Mouse (Mus musculus): Measurements from ENCODE around the gene Naif1. TPM values are rescaled to one million over a fixed set of nuclear protein-coding genes. Genes with fewer than 3 reads are reported as not detected.
"Not testable (repeated sequence)": the region's sequence is repeated elsewhere in the genome, so short reads cannot be mapped to it uniquely, and the experiment has no call there.

Naif1 gene
- total and polyA plus RNA-seq, 3 experiments, result 2.7 to 6.5 (median 3.5) TPM

DNA sequence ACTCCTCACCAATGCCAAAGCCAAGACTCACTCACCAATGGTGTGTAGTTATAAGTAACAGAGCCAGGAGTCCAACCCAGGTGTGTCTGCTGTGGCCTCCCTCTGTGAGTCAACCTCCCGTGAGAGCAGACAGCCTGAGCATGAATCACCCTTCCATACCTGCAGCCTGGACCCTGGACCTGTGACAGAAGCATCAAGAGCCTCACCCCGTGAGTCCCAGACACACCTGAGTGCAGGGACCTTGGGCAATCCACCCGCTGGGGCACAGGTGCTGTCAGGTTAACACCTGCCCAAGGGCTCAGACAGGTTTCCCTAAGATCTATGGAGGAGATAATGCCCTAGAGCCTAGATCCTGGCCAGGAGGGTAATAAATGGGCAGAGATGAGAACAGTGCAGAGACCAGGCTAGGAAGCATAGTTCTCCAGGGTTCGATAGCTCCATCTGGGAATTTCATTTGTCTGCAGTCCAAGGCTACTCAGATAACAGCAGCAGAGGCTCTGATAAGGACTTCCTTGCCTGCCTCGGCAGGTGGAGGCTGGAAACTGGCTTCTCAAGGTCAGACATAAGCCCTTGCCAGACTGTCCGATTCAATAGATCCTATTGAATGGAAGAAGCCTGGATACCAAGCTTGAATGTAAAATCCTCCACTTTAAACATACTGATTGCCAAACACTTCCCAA lies 20.9 kb downstream of the Naif1 start:
- dilution Hi-C loops (cut with MboI; ENCODE audit: extremely low pct_ligation_motif_present, extremely low pct_unique_long_range_greater_than_20kb, low sequenced_read_pairs), result no loop called here
- no peak for TF ChIP-seq TCF12 (IDR thresholded peaks at IDR 0.05; ENCODE audit: low read depth, low read length)
- TF ChIP-seq POLR2AphosphoS2 (IDR thresholded peaks at IDR 0.05; ENCODE audit: low read depth, low read length), result no peak
- TF ChIP-seq TBP (conservative IDR thresholded peaks at IDR 0.05; ENCODE audit: low read depth, low read length), result no peak
- no peak for TF ChIP-seq USF1 (IDR thresholded peaks at IDR 0.05; ENCODE audit: low read depth, low read length)
- TF ChIP-seq ZC3H11A (IDR thresholded peaks at IDR 0.05; ENCODE audit: low read depth, low read length), result no peak
- no peak for TF ChIP-seq POLR2A (IDR thresholded peaks at IDR 0.05; ENCODE audit: low read depth, low read length)
- TF ChIP-seq MYC (IDR thresholded peaks at IDR 0.05; ENCODE audit: low read depth, low read length), result no peak
- TF ChIP-seq JUN (IDR thresholded peaks at IDR 0.05; ENCODE audit: insufficient read depth, low read depth, low read length), result no peak
- TF ChIP-seq MEF2A (IDR thresholded peaks at IDR 0.05; ENCODE audit: borderline replicate concordance, low read depth, low read length), result no peak
- TF ChIP-seq IRF4 (IDR thresholded peaks at IDR 0.05; ENCODE audit: low read depth, low read length), result no peak
- TF ChIP-seq CHD1 (IDR thresholded peaks at IDR 0.05; ENCODE audit: low read depth, low read length), result no peak
- TF ChIP-seq RAD21 (IDR thresholded peaks at IDR 0.05; ENCODE audit: low read depth, low read length), result no peak
- no peak for TF ChIP-seq PAX5 (IDR thresholded peaks at IDR 0.05; ENCODE audit: low read length)

DNA sequence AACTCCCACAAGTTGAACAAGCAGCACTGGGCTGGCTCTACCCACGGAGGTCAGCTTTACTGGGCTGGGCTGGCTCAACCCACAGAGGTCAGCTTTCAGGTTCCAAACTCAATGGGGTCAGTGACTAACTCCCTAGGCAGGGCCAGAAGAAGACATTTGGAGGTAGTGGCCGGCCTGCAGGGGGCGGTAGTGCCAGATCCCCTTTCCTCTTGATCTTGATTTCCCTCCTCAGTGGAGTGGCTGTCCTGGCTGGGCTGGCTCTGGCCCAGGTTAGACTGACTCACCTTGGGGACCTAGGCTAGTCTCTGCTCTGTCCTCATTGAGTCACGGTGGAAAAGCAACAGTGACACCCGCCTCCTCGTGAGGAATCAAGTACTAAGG lies 21.4 kb downstream of the Naif1 start:
- dilution Hi-C loops (cut with MboI; ENCODE audit: extremely low pct_ligation_motif_present, extremely low pct_unique_long_range_greater_than_20kb, low sequenced_read_pairs) (no loop called here), in situ Hi-C loops (cut with MboI; ENCODE audit: low pct_ligation_motif_present, low pct_unique_long_range_greater_than_20kb, low sequenced_read_pairs) (no loop called here)
- Histone ChIP-seq H3K4me2 (ENCODE audit: insufficient read depth, low read depth, poor library complexity, severe bottlenecking) (no peak overlapping the region), H3K9ac (ENCODE audit: insufficient read depth, low read depth) (no peak overlapping the region), H3K27ac (ENCODE audit: insufficient read depth, low read depth) (no peak overlapping the region), H3K79me2 (replicated peaks; ENCODE audit: control insufficient read depth, extremely low read depth, insufficient read depth, poor library complexity, severe bottlenecking) (no peaks in the 10 kb centered on the region), H3K36me3 (replicated peaks in 1 of 2; ENCODE audit: control insufficient read depth in 1 of 2, insufficient read depth in 1 of 2, low read length in 1 of 2) (no peaks in the 10 kb centered on the region), H3K27me3 (replicated peaks) (no peaks in the 10 kb centered on the region), H3K9me3 (replicated peaks; ENCODE audit: low read length) (peaks cover 6% of the 10 kb centered on the region), H3K4me1 (ENCODE audit: control insufficient read depth in 1 of 2, insufficient read depth in 2 of 2) (peaks cover 0 to 4% of the 10 kb centered on the region in 2 experiments; a peak in 1 of 4 replicates), H3K4me3 (replicated peaks in 1 of 3; ENCODE audit: low read depth in 2 of 3, low read length in 2 of 3, poor library complexity in 1 of 3) (no peak overlapping the region)
- DNase-seq (ENCODE audit: extremely low read depth), result no peak
- TF ChIP-seq HCFC1 (IDR thresholded peaks at IDR 0.05; ENCODE audit: low read depth, low read length), result no peak
- no peak for TF ChIP-seq USF2 (conservative IDR thresholded peaks at IDR 0.05; ENCODE audit: low read depth, low read length)
- no peak for TF ChIP-seq ZKSCAN1 (IDR thresholded peaks at IDR 0.05; ENCODE audit: borderline replicate concordance, low read depth, low read length)
- TF ChIP-seq SMC3 (IDR thresholded peaks at IDR 0.05; ENCODE audit: low read depth, low read length), result 0 out of 2 replicates have a peak, but pooled peaks have one; percentile 13
- no peak for TF ChIP-seq ELF1 (IDR thresholded peaks at IDR 0.05; ENCODE audit: low read depth, low read length)
- TF ChIP-seq NRF1 (IDR thresholded peaks at IDR 0.05; ENCODE audit: low read depth, low read length), result no peak
- TF ChIP-seq CTCF (conservative IDR thresholded peaks at IDR 0.05 in 1 of 2, IDR thresholded peaks at IDR 0.05 in 1 of 2; ENCODE audit: low read depth in 2 of 2, low read length in 2 of 2), result peak in 1 of 2 experiments; percentile 44; a peak in 2 of 4 replicates
- no peak for TF ChIP-seq CHD1 (IDR thresholded peaks at IDR 0.05; ENCODE audit: low read depth, low read length)
- TF ChIP-seq CHD2 (IDR thresholded peaks at IDR 0.05; ENCODE audit: low read length), result no peak

More for the DNA sequence above, 20.9 kb downstream of the Naif1 start:
- H3K9ac ChIP-seq (ENCODE audit: insufficient read depth, low read depth), result no peak overlapping the region
- H3K9me3 ChIP-seq (replicated peaks; ENCODE audit: low read length), result peaks cover 6% of the 10 kb centered on the region
- no peak overlapping the region for H3K4me2 ChIP-seq (ENCODE audit: insufficient read depth, low read depth, poor library complexity, severe bottlenecking)
- H3K27ac ChIP-seq (ENCODE audit: insufficient read depth, low read depth), result no peak overlapping the region
- no peaks in the 10 kb centered on the region for H3K79me2 ChIP-seq (replicated peaks; ENCODE audit: control insufficient read depth, extremely low read depth, insufficient read depth, poor library complexity, severe bottlenecking)
- in situ Hi-C loops (cut with MboI; ENCODE audit: low pct_ligation_motif_present, low pct_unique_long_range_greater_than_20kb, low sequenced_read_pairs), result no loop called here
- H3K27me3 ChIP-seq (replicated peaks), result no peaks in the 10 kb centered on the region
- peaks cover 0 to 4% of the 10 kb centered on the region in 2 experiments; a peak in 1 of 4 replicates for H3K4me1 ChIP-seq (ENCODE audit: control insufficient read depth in 1 of 2, insufficient read depth in 2 of 2)
- DNase-seq (ENCODE audit: extremely low read depth), result no peak
- H3K4me3 ChIP-seq (replicated peaks in 1 of 3; ENCODE audit: low read depth in 2 of 3, low read length in 2 of 3, poor library complexity in 1 of 3), result no peak overlapping the region
- H3K36me3 ChIP-seq (replicated peaks in 1 of 2; ENCODE audit: control insufficient read depth in 1 of 2, insufficient read depth in 1 of 2, low read length in 1 of 2), result no peaks in the 10 kb centered on the region

DNA sequence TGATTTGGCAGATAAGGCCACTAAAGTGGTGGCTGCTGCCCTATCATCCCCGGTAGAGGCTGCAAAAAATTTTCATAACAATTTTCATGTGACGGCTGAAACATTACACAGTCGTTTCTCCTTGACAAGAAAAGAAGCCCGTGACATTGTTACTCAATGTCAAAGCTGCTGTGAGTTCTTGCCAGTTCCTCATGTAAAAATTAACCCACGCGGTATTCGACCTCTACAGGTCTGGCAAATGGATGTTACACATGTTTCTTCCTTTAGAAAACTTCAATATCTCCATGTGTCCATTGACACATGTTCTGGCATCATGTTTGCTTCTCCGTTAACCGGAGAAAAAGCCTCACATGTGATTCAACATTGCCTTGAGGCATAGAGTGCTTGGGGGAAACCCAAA lies 25.1 kb downstream of the Naif1 start:
- H3K79me2 ChIP-seq (replicated peaks; ENCODE audit: control insufficient read depth, extremely low read depth, insufficient read depth, poor library complexity, severe bottlenecking); dilution Hi-C loops (cut with MboI; ENCODE audit: extremely low pct_ligation_motif_present, extremely low pct_unique_long_range_greater_than_20kb, low sequenced_read_pairs); H3K9ac ChIP-seq (ENCODE audit: insufficient read depth, low read depth); H3K27me3 ChIP-seq (replicated peaks); DNase-seq (ENCODE audit: extremely low read depth); in situ Hi-C loops (cut with MboI; ENCODE audit: low pct_ligation_motif_present, low pct_unique_long_range_greater_than_20kb, low sequenced_read_pairs); H3K27ac ChIP-seq (ENCODE audit: insufficient read depth, low read depth); H3K4me1 ChIP-seq (ENCODE audit: control insufficient read depth in 1 of 2, insufficient read depth in 2 of 2); H3K4me2 ChIP-seq (ENCODE audit: insufficient read depth, low read depth, poor library complexity, severe bottlenecking); H3K4me3 ChIP-seq (replicated peaks in 1 of 3; ENCODE audit: low read depth in 2 of 3, low read length in 2 of 3, poor library complexity in 1 of 3); H3K36me3 ChIP-seq (replicated peaks in 1 of 2; ENCODE audit: control insufficient read depth in 1 of 2, insufficient read depth in 1 of 2, low read length in 1 of 2): not testable (repeated sequence)
- H3K9me3 ChIP-seq (replicated peaks; ENCODE audit: low read length), result peaks cover 12% of the 10 kb centered on the region

Measured in CH12.LX (cell line).